Mouse (Mus musculus) forebrain, embryonic 16.5 days (tissue): Measurements from ENCODE around the gene Megf11. TPM values are rescaled to one million over a fixed set of nuclear protein-coding genes. Genes with fewer than 3 reads are reported as not detected.
A peak's percentile ranks its signal among the peaks of the same experiment; 100 is the strongest.

Experiments used
- ATAC-seq: fragments of 200-750 bp; cut with Nextera tagmentation; 2 replicates; pipeline ENCODE4 v1.8.0; 2017; ENCODE audit warnings: mild to moderate bottlenecking, moderate library complexity
- H3K27ac ChIP-seq: fragments of 300-500 bp; sonication (generic); 2 replicates; pipeline ENCODE4 v1.5.1; 2014; ENCODE audit warnings: low read length, control low read depth
- H3K27me3 ChIP-seq: fragments of 300-500 bp; sonication (generic); replicated peaks from 2 replicates; pipeline ENCODE4 v1.6.1; 2014; ENCODE audit warnings: low read length; ENCODE audit not compliant: control insufficient read depth, insufficient read depth
- H3K36me3 ChIP-seq: fragments of 300-500 bp; sonication (generic); 2 replicates; pipeline ENCODE4 v1.6.1; 2014; ENCODE audit not compliant: control insufficient read depth, insufficient read depth
- H3K4me1 ChIP-seq: fragments of 300-500 bp; sonication (generic); replicated peaks from 2 replicates; pipeline ENCODE4 v1.6.1; 2014; ENCODE audit warnings: low read length; ENCODE audit not compliant: control insufficient read depth, insufficient read depth
- H3K4me2 ChIP-seq: fragments of 300-500 bp; sonication (generic); 2 replicates; pipeline ENCODE4 v1.6.1; 2014; ENCODE audit warnings: mild to moderate bottlenecking, low read length, control low read depth
- H3K4me3 ChIP-seq: fragments of 300-500 bp; sonication (generic); replicated peaks from 2 replicates; pipeline ENCODE4 v1.5.1; 2014; ENCODE audit warnings: mild to moderate bottlenecking, low read length, control low read depth
- H3K9ac ChIP-seq: fragments of 300-500 bp; sonication (generic); replicated peaks from 2 replicates; pipeline ENCODE4 v1.6.1; 2014; ENCODE audit warnings: low read depth, low read length, control low read depth
- H3K9me3 ChIP-seq: fragments of 300-500 bp; sonication (generic); 2 replicates; pipeline ENCODE4 v1.6.1; 2016; ENCODE audit warnings: low read length; ENCODE audit not compliant: control insufficient read depth
- WGBS: fragments of 180-500 bp; shearing (Covaris S2); extraction: QIAGEN DNeasy Blood & Tissue Kit; methylation state at CpG from one replicate; pipeline ENCODE4 v1.1.7; 2014; 5-methylcytosine and 5-hydroxymethylcytosine counted together
- polyA plus RNA-seq: library from polyadenylated mRNA; unstranded; fragments of >200 nt; fragmentation: Nextera tagmentation; extraction: Ambion mirVana; gene quantifications from 2 replicates; pipeline ENCODE4 v1.2.1, GENCODE M21; 2015

The Megf11 gene
- polyA plus RNA-seq, 1 experiment from 2014 or later, result 10.1 TPM

- ATAC-seq, result no peak
- no peak overlapping the region for H3K9ac ChIP-seq
- no peak overlapping the region for H3K4me3 ChIP-seq
- H3K4me1 ChIP-seq, result peaks cover 11% of the 10 kb centered on the region
- no peak overlapping the region for H3K4me2 ChIP-seq
- 89% methylated on average over 8 of the region's 8 CpGs for WGBS
- no peaks in the 10 kb centered on the region for H3K9me3 ChIP-seq
- H3K36me3 ChIP-seq, result no peaks in the 10 kb centered on the region
- H3K27ac ChIP-seq, result no peak overlapping the region
- no peaks in the 10 kb centered on the region for H3K27me3 ChIP-seq
Measured at GRCm38 (mm10) chr9:64534856-64535539, 149.6 kb downstream of the Megf11 start.

GRCm38 (mm10) chr9:64537821-64538220 is 152.4 kb downstream of the Megf11 start:
- Histone ChIP-seq H3K27me3 (no peaks in the 10 kb centered on the region), H3K36me3 (no peaks in the 10 kb centered on the region), H3K4me1 (peaks cover 13% of the 10 kb centered on the region), H3K9me3 (no peaks in the 10 kb centered on the region), H3K4me2 (no peak overlapping the region), H3K4me3 (no peak overlapping the region), H3K9ac (no peak overlapping the region), H3K27ac (no peak overlapping the region)
- 81% methylated on average over 4 of the region's 4 CpGs for whole genome bisulfite sequencing
- ATAC-seq, result no peak

- peaks cover 8% of the 10 kb centered on the region for H3K4me1 ChIP-seq
- H3K4me3 ChIP-seq, result no peak overlapping the region
- H3K36me3 ChIP-seq, result no peaks in the 10 kb centered on the region
- H3K4me2 ChIP-seq, result no peak overlapping the region
- H3K27ac ChIP-seq, result no peak overlapping the region
- no peaks in the 10 kb centered on the region for H3K9me3 ChIP-seq
- 0 out of 2 replicates have a peak overlapping the region, but pooled peaks have one; percentile 7 for H3K9ac ChIP-seq
- ATAC-seq, result no peak
- H3K27me3 ChIP-seq, result no peaks in the 10 kb centered on the region
- WGBS, result 69% methylated on average over 4 of the region's 4 CpGs
Measured at GRCm38 (mm10) chr9:64542246-64542645, 156.8 kb downstream of the Megf11 start.

- Histone ChIP-seq H3K4me2 (no peak overlapping the region), H3K4me1 (peaks cover 8% of the 10 kb centered on the region), H3K27me3 (no peaks in the 10 kb centered on the region), H3K9me3 (no peaks in the 10 kb centered on the region), H3K27ac (no peak overlapping the region), H3K9ac (no peak overlapping the region), H3K36me3 (no peaks in the 10 kb centered on the region), H3K4me3 (no peak overlapping the region)
- WGBS, result 19% methylated on average over 7 of the region's 7 CpGs
- peak; percentile 58; the same call in 1 of the 2 replicates for ATAC-seq
Measured at GRCm38 (mm10) chr9:64543125-64543524, 157.7 kb downstream of the Megf11 start.

- no peak for ATAC-seq
- Histone ChIP-seq H3K4me3 (no peak overlapping the region), H3K9ac (no peak overlapping the region), H3K36me3 (no peaks in the 10 kb centered on the region), H3K27me3 (no peaks in the 10 kb centered on the region), H3K27ac (no peak overlapping the region), H3K4me1 (peaks cover 11% of the 10 kb centered on the region), H3K4me2 (no peak overlapping the region), H3K9me3 (no peaks in the 10 kb centered on the region)
- WGBS, result 47% methylated on average over 7 of the region's 7 CpGs
Measured at GRCm38 (mm10) chr9:64546344-64546991, 161.0 kb downstream of the Megf11 start.

GRCm38 (mm10) chr9:64548332-64548731 is 162.9 kb downstream of the Megf11 start:
- 0 out of 2 replicates have a peak, but pooled peaks cover 4% of the 10 kb centered on the region for H3K4me1 ChIP-seq
- WGBS, result 86% methylated on average over 6 of the region's 6 CpGs
- H3K27ac ChIP-seq, result no peak overlapping the region
- no peak for ATAC-seq
- H3K4me3 ChIP-seq, result no peak overlapping the region
- no peak overlapping the region for H3K4me2 ChIP-seq
- H3K36me3 ChIP-seq, result no peaks in the 10 kb centered on the region
- H3K27me3 ChIP-seq, result no peaks in the 10 kb centered on the region
- H3K9ac ChIP-seq, result no peak overlapping the region
- no peaks in the 10 kb centered on the region for H3K9me3 ChIP-seq

GRCm38 (mm10) chr9:64551307-64551706 is 165.9 kb downstream of the Megf11 start:
- Histone ChIP-seq H3K9me3 (no peaks in the 10 kb centered on the region), H3K4me2 (no peak overlapping the region), H3K27ac (no peak overlapping the region), H3K4me3 (no peak overlapping the region), H3K36me3 (no peaks in the 10 kb centered on the region), H3K27me3 (no peaks in the 10 kb centered on the region), H3K4me1 (peaks cover 14% of the 10 kb centered on the region), H3K9ac (no peak overlapping the region)
- WGBS, result 71% methylated on average over 1 of the region's 1 CpGs
- no peak for ATAC-seq

- Histone ChIP-seq H3K27me3 (no peaks in the 10 kb centered on the region), H3K4me3 (no peak overlapping the region), H3K4me2 (no peak overlapping the region), H3K9ac (no peak overlapping the region), H3K4me1 (peaks cover 14% of the 10 kb centered on the region), H3K27ac (no peak overlapping the region), H3K9me3 (no peaks in the 10 kb centered on the region), H3K36me3 (no peaks in the 10 kb centered on the region)
- ATAC-seq, result no peak
- 72% methylated on average over 4 of the region's 4 CpGs for WGBS
Measured at GRCm38 (mm10) chr9:64552046-64552445, 166.6 kb downstream of the Megf11 start.

- H3K9ac ChIP-seq, result no peak overlapping the region
- H3K4me3 ChIP-seq, result no peak overlapping the region
- H3K36me3 ChIP-seq, result no peaks in the 10 kb centered on the region
- no peaks in the 10 kb centered on the region for H3K9me3 ChIP-seq
- H3K27ac ChIP-seq, result no peak overlapping the region
- peaks cover 14% of the 10 kb centered on the region for H3K4me1 ChIP-seq
- WGBS, result 69% methylated on average over 4 of the region's 4 CpGs
- no peak overlapping the region for H3K4me2 ChIP-seq
- H3K27me3 ChIP-seq, result no peaks in the 10 kb centered on the region
- no peak for ATAC-seq
Measured at GRCm38 (mm10) chr9:64553441-64553840, 168.0 kb downstream of the Megf11 start.
